Mouse (Mus musculus): ENCODE measurements at regions not wholly inside any gene's neighbourhood (a gene's known extent, or its start where the extent isn't known, plus 50 kb on each side); places are given as distances from the start of the nearest gene placed in this dataset.

- TF ChIP-seq CTCF (IDR thresholded peaks at IDR 0.05; ENCODE audit: extremely low read depth, insufficient read depth, insufficient read length, insufficient replicate concordance) (no peak), POLR2A (IDR thresholded peaks at IDR 0.05; ENCODE audit: low read depth, low read length) (no peak)
These were observed 696.1 kb upstream of the Cblb start for GRCm38 (mm10) chr16:51334972-51335371.

Data from spleen, adult 2 months (tissue).